Mouse (Mus musculus) left cerebral cortex, adult 11 months (tissue): ENCODE results near the gene Klf7.

Source experiments
- DNase-seq: peaks from one replicate; pipeline ENCODE4 v3.0.0; 2022; ENCODE audit warnings: low spot score

The Klf7 gene

DNA sequence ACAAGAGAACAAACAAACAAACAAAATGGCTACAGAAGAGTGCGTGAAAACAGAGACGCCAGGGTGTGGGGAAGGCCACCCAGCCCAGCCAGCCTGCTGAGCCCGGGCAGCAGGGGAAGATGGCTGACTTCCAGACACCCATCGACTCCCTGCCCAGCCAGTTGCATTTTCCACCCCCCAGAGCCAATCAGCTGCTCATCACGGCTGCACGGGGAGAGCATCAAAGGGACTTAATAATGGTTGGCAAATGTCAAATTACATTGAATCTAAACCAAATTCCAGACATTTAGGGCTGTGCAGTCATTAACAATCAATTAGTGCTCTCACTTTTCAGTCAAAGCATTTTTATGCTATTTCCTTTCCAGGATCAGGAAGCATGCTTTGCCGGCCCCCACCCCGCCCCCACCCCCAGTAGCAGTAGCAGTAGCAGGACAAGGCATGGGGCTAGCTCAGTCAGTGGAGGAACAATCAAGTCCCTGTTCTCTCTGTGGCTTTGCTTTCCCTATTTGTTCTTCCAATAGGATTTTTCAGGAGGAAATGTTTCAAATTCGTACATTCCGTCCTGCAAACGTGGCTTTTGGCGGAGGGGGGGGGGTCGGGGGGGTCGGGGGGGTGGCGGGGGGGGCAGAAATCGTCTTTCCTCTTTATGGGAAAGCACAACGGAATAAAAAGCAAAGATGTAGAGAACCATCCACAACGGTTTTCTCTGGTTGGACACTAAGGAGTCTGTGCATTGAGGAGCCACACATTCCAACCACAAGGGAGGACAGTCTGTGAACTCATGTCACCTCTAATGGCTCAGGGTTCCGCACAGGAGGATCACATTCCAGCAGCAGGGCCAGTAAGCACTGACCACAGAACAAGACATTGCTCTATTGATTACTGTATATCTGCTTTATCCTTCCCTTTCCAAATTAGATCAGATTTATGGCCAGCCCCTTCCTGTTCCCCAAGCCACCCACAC lies 101.1 kb downstream of the Klf7 start:
- DNase-seq = peak; percentile 51

DNA sequence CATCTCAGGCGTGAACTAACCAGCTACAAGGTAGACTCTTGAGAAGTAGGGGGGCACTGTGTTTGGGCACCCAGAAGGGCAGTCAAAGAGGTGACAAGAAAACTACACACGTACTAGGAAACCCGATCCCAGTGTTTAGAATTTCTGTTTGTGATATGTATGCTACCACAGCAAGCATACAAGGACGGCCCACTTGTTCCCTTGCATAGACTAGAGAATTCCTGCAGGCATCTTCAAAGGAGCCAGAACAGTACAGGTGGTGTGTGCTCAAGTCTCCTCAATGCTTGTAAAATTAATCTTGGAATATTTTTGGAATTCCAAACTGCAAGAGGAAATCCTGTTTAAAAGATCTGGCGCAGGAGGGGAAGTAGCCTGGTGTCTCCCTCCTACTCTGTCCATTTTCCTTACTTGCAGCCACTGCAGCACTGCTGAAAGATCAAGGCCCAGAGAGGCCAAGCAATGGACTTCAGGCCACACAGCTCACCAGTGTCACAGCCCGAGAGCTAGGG lies 102.9 kb downstream of the Klf7 start:
- no peak for DNase-seq

DNA sequence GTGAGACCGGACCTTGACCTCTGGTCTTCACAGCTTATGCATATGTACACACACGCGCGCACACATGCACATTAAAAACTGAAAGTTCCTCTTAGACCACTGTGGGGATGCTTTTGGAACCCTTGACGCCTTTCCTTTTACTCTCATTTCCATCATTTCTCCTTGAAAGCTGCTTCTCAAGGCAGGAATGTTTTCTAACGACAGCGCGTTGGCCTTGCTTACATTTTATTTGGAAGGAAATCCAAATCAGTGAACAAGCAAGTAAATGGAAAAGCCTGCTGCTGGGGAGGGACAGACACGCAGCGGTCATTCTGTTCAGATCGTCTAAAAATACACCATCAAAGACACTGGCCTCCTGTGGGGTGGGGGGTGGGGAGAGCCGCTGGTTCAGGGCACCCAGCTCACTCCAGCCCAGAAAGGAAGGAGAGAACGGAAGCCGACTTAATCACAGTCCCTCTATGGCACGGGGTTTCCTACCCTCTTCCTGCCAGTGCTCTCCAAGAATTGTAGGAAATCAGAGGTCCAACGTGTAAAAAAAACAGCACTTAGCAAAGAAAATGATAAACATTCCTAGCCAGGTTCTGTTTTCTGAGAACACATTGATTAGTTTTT lies 103.5 kb downstream of the Klf7 start:
- no peak for DNase-seq

DNA sequence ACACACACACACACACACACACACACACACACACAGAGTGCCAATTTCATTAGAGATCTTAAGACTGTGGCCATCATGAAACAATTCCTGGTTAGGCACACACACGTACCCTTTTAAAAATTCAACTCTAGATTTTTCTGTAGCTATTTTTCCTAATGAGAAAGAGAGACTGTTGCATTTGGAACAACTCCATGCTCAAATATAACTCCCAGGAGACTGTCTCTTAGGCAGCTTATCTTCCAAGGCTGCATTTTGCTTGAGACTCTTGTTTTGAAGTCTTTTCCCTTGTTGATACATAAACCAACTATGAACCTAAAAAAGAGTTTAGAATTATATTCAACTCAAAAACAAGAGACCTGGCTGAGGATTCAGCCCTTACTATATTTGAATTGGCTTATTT lies 108.0 kb downstream of the Klf7 start:
- DNase-seq = no peak

DNA sequence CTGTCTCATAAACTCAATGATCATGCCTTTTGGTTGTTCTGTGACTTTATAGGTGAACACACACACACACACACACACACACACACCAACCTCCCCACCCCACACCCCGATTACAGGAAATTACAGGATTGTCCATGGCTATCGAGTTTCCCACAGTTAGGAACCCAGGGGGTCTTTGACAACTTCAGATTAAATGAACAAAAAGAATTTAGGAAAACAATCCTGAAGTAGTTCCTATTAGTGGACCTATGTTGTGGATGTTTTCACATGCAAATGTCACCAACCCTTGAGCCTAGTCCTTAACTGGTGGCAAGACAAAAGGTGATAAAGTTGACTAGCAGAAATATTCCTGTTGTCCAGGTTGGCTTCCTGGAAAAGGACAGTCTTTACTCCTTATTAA lies 113.1 kb downstream of the Klf7 start:
- no peak for DNase-seq

DNA sequence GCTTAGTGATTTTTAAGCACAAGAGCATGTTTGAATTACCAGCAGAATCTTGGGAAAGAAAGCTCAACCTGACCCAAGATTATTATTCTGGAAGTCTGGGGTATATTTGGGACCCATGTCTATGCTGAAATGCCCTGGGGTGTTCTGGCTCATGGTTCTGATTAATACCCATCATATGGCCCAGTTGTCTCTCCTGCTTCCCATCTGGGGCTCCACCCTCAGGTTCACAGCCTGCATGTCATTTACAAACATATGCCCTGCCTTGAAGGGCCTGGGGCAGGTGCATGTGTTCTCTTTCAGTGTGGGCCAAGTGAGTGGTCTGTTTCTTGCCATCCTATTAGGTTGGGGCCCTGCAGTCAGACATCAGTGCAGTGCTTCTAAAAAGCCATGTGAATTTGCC lies 114.1 kb downstream of the Klf7 start:
- no peak for DNase-seq

DNA sequence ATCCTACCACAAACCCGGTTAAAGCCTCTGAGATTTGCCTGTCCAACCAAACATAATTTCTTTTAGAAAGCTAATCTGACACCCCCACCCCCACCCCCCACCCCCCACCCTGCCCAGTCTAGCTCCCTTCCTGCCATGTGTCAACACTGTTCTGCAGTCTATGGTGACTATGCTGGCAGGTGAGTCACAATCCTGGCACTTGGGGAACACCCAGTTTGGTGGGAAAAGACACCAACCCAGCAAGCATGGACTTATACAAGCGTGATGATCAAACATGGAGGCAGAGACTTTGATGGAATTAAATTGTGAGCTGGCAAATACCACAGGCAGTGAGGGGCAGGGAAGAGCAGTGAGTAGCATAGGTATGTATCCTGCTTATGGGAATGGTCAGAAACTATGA lies 116.9 kb downstream of the Klf7 start:
- DNase-seq = no peak

DNA sequence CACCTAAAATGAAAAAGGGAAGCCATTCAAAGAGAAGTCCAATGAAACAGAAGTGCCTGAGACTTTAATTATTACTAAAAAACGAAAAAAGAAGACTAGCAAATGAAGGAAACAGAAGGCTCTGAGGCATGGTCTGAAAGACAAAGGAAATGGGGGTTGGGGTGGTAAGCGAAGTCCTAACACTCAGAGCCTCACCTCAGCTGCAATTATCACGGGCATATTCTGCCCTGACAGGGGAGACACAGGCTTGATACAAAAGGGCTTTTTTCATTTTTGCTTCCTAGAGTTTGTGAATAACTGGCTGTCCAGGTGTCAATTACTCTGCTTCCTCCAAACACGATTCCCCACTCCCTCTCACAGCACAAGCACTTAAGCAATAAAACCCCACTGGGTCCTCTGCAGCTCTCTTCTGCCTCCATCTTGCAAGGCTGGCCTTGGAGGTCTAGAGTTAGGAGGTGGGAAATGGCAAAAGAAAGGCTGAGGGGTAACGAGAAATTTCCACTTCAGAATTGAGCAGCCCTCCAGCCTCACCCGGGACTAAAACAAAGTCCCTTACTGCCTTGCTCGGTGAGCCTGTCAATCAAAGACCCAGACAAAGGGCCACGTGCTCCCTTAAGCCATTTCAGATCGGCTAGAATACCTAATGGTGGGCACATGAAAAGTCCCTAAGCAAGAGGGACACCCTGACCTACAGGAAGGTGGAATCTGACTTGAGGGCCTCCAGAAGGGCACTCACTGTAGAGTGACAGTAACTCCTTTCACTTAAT lies 118.4 kb downstream of the Klf7 start:
- DNase-seq = no peak

DNA sequence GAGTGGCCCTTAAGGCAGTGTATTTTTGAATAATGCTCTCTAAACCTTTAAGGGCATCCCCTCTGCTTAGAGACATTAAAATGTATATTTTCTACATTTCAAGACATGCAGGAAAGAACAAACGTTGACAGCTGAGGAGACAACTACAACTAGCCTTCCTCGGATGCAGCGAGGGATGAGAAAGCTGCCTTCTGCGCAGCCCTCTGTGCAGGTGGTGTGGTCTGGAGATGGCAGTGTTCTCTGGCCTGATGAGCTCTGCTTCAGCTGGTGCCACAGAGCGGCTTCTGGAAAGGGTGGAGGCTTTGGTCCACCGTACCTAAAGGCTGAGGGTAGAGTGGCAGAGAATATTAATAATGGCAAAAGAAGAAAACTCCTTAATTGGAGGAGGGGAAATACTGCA lies 120.0 kb downstream of the Klf7 start:
- DNase-seq = no peak

DNA sequence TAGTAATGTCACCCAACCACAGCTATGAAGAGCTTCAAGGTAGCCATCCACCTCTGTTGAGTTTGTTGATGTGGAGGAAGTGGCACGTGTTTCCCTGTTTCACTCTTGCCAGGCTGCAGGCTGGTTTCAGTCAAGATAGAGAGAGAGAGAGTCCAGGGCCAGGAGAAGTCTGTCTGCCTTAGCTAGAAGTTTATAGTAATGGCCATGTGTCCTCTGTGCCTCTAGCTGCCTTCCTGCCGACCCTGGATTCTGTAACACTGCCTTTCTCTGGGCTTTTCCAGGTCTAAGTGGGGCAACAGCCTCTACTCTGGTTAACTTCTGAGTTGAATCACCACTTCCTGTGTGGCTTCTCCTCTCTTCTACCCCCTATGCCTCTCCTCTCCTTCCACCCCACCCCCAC lies 121.5 kb downstream of the Klf7 start:
- DNase-seq = no peak

DNA sequence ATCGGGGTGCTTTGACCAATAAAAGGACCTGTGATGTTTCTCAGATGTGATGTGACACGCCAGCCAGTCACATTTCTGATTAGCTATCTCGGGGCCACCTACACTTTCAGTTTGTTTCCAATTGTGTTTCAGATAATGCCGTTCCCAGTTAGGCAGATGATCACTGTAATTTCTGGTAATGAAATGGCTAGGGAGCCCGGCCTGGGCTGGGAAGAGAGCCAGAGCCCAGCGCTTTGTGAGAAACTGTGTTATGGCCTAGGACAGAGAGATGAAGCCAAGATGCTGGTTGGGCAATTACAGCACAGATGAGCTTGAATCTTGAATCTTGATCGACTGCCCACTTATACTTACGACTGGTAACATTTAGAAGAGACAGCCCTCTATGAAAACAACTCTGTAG lies 122.6 kb downstream of the Klf7 start:
- no peak for DNase-seq

DNA sequence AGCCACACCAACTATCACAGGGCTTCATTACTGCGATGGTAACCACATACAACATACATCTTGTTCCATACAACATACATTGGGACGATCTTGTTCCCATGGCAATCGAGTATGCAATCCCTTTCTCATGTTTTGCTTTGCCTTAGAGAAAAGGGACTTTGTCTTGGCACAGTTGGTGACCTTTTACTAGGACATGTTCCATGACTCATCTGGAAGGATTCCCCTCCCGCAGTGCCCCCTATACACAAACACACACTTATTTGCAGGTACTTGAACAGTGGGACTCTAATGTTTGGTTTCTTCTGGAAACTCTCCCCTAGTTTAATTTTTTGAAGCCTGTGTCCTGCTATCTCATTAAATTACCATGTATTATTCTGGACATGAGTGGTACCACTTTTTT lies 123.2 kb downstream of the Klf7 start:
- DNase-seq = no peak

DNA sequence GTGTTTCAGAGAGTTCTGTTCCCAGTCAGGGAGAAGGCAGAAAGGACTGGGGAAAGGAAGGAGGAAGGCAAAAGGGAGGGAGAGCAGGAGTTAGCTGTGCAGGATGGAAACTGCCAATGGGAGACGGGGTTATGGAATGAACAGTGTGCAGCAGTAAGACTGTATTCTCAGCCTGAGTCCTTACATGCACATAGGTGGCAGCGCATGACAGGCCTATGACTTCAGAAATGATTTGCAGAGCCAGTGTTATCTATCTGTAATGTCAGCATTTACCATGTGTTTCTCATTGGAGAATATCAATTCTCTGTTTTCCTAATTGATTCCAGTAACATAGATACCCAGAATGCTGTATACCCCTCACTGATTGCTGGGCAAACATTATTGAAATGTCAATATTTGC lies 123.9 kb downstream of the Klf7 start:
- DNase-seq = no peak

DNA sequence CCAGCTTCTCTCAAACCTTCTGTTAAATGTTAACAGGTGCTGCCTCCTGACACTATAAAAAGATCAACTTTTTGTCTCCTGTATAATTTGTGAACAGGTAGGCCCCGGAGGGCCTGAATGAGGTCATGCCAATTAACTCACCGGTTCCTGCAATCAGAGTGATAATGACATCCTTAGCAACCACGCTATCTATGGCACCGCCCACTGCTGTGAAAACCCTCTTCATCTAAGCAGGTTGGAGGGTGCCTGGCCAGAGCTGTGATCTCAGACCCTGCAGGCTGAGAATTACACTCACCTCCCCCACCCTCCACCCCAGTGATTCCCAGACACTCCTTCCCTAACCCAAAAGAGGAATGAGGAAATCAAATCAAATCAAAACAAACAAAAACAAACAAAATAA lies 126.3 kb downstream of the Klf7 start:
- DNase-seq = no peak

DNA sequence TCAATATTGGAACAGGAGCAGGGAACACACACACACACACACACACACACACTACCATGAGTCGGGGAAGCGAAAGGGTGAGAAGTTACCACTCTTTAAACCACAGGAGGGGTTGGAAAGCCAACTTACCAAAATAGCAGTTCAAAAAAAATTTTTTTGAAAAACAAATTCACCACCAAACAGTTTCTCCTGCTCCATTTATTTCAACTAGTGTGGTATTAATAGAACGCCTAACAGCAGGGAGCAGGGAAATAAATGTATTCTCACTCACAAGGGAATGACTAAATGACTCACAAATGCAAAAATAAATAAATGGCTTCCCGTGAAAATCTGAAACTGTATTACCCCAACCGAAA lies 127.0 kb downstream of the Klf7 start:
- DNase-seq = peak; percentile 35

DNA sequence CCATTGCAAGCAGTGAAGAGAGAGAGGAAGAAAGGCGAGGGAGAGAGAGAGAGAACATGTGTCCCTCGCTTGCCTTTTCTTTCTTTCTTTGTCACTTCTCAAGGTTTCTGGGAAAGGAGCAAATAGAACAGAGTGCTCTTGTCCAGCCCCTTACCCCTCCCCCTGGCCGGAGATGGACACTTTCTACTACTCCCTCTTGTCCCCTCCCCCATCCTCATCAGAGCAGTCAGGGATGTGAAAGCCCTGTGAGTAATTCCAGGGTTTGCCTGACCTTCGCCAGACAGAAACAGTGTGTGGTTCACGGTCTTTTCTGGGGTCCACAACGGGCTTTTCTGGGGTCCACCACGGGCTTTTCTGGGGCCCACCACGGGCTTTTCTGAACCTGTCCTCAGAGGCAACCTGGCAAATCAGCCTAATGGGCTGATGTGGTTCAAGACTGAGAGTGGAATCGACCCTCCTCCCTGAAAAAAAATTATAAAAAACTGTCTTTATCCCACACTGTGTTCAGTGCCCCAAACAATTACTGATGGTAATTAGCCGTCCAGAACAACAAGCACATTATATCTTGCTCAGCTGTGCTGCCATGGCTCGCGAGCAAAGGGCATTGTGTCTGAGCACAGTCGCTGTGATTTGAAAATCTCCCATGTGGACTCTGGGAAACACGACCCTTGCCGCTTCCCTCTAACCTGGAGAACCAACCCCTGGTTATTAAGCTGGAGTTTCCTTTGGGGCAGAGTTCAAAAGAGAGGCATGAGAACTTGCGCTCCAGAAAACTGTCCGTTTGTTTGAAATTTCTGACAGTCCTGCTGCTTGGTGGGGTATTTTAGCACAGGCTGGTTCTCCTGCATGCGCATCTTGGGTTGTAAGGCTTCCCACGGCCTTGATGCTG lies 127.6 kb downstream of the Klf7 start:
- DNase-seq = peak; percentile 47

DNA sequence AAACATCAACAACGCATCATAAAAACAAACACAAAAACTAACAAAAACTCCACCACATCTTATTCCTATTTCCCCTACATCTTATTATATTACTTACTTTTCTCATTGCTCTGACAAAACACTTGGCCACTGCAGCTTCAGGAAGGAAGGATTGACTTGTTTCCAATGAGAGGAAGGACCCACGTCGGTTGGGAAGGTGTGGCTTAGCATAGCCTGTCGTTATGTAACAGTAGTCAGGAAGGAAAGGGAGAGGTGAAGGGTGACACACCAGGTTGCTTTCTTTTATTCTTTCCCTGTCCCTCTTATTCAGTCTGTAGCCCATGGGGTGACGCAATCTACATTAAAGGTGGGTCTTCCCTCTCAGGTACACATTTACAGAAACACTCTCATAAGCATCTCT lies 129.6 kb downstream of the Klf7 start:
- no peak for DNase-seq

DNA sequence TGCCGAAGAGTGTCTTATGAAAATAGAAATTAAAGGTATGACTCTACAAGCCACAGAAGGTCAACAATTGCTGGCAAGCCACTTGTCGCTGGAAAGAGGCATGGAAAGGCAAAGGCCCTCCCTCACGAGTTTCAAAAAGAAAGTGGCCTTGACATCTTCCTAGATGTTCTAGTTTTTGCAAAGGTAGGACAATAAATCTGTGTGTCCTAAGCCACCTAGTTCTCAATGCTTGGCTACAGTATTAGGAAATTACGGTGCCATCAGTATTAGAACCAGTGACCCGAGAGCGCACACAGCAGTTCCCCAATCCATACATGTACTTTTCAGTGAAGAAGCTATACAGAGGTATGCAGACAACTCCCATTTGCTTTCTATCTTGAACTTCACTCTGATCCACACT lies 131.7 kb downstream of the Klf7 start:
- DNase-seq = no peak

DNA sequence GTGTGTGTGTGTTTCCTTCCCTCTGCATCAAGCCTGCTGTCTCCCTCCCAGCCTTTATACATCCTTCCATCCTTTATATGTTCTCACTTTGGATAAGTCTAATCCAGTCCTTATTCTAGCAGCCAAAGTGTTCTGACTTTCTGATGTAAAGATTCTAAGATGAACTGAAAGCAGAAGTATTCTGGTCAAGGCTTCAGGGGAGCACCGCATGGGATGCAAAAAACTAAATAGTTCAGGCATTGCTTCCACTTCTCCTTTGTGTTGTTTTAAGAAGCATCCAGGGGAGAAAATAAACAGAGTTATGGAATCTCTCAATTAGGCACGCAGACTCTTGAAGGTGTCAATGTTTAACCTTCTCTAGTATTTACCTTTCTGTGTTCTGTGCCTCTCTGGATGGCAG lies 141.3 kb downstream of the Klf7 start:
- DNase-seq = no peak
